Mouse (Mus musculus) kidney, adult 2 months (tissue): ENCODE data around the gene Tcp1.

Experiments used
- CTCF ChIP-seq: fragments of 200-500 bp; conservative IDR thresholded peaks from 2 replicates; pipeline ENCODE4 v1.5.1; 2011; ENCODE audit warnings: low read depth, mild to moderate bottlenecking, control low read depth, low read length, moderate library complexity, mixed read lengths; ENCODE audit not compliant: insufficient read depth, insufficient read length
- POLR2A ChIP-seq: fragments of 200-500 bp; IDR thresholded peaks from one replicate; pipeline ENCODE4 v1.6.1; 2011; ENCODE audit warnings: low read depth, low read length, control low read depth

DNA sequence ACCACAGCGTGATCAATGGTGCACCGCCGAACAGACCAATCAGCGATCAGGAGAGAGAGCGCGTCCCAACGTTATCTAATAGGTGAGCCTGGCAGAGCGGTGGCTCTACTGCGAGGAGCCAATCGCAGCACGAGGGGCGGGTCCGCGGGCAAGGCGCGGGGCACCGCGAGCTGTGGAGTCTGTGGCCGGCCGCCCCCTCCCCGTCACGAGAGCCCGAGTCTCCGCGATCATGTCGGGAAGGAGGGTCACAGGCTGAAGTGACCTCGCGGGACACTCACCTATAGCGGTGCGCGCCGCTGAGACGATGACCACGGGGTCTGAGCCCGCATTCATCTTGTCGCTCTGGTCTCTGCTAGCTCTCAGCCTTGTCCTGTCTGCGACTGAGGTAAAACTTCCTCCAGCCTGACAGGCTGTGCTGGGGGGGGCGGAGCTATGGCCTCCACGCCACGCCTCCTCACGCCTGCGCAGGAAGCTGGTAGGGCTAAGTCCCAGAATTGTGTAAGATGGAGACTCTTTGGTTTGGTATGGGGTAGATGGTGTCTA lies 44.9 kb downstream of the Tcp1 start, which contains the start of gene Acat2:
- TF ChIP-seq CTCF (no peak), POLR2A (peak; percentile 94)
